Mouse (Mus musculus): ENCODE measurements at regions not wholly inside any gene's neighbourhood (a gene's known extent, or its start where the extent isn't known, plus 50 kb on each side); places are given as distances from the start of the nearest gene placed in this dataset.

GRCm38 (mm10) chr1:154255971-154256370 is 55.0 kb downstream of the Zfp648 start:
- DNase-seq (ENCODE audit: low spot score in 2 of 2): no peak

- no peak for DNase-seq (ENCODE audit: low spot score in 2 of 2)
Measured at GRCm38 (mm10) chr1:154256811-154257210, 55.8 kb downstream of the Zfp648 start.

- peak; percentile 30 to 40 for DNase-seq (ENCODE audit: low spot score in 2 of 2)
Measured at GRCm38 (mm10) chr1:154258511-154258910, 57.5 kb downstream of the Zfp648 start.

GRCm38 (mm10) chr1:154260393-154260792 is 59.4 kb downstream of the Zfp648 start:
- DNase-seq (ENCODE audit: low spot score in 2 of 2): no peak

GRCm38 (mm10) chr1:154281438-154281837 is 80.5 kb downstream of the Zfp648 start:
- DNase-seq (ENCODE audit: low spot score in 2 of 2): peak; percentile 68 to 72

- DNase-seq (ENCODE audit: low spot score in 2 of 2): peak; percentile 27 to 44
Measured at GRCm38 (mm10) chr1:154286080-154286479, 85.1 kb downstream of the Zfp648 start.

GRCm38 (mm10) chr1:154292729-154293128 is 91.7 kb downstream of the Zfp648 start:
- DNase-seq (ENCODE audit: low spot score in 2 of 2): peak; percentile 28 to 50

- DNase-seq (ENCODE audit: low spot score in 2 of 2): no peak
Measured at GRCm38 (mm10) chr1:154296080-154296479, 95.1 kb downstream of the Zfp648 start.

GRCm38 (mm10) chr1:154299866-154300265 is 98.9 kb downstream of the Zfp648 start:
- DNase-seq (ENCODE audit: low spot score in 2 of 2): no peak

GRCm38 (mm10) chr1:154309650-154310049 is 108.7 kb downstream of the Zfp648 start:
- DNase-seq (ENCODE audit: low spot score in 2 of 2): no peak

All from left cerebral cortex, adult 18-20 months (tissue).